Mouse (Mus musculus) lung, postnatal 0 days (tissue): ENCODE data around the gene Map3k4. TPM values are rescaled to one million over a fixed set of nuclear protein-coding genes. Genes with fewer than 3 reads are reported as not detected.

Experiments
- ATAC-seq: fragments of 200-750 bp; cut with Nextera tagmentation; 2 replicates; pipeline ENCODE4 v1.8.0; 2017; ENCODE audit warnings: moderate library complexity
- DNase-seq: peaks from one replicate; pipeline ENCODE4 v3.0.0-alpha.2; 2016; ENCODE audit warnings: low spot score
- H3K27ac ChIP-seq: fragments of 300-500 bp; sonication (generic); 2 replicates; pipeline ENCODE4 v1.5.1; 2014; ENCODE audit warnings: antibody characterized with exemption, mild to moderate bottlenecking, low read length, mixed read lengths
- H3K27me3 ChIP-seq: fragments of 300-500 bp; sonication (generic); replicated peaks from 2 replicates; pipeline ENCODE4 v1.6.1; 2014; ENCODE audit warnings: low read length, mixed read lengths; ENCODE audit not compliant: insufficient read depth
- H3K36me3 ChIP-seq: fragments of 300-500 bp; sonication (generic); 2 replicates; pipeline ENCODE4 v1.6.1; 2014; ENCODE audit warnings: low read length, mixed read lengths; ENCODE audit not compliant: insufficient read depth
- H3K4me1 ChIP-seq: fragments of 300-500 bp; sonication (generic); 2 replicates; pipeline ENCODE4 v1.6.1; 2014; ENCODE audit warnings: antibody characterized with exemption, low read depth, low read length, mixed read lengths; ENCODE audit not compliant: insufficient read depth
- H3K4me2 ChIP-seq: fragments of 300-500 bp; sonication (generic); replicated peaks from 2 replicates; pipeline ENCODE4 v1.6.1; 2014; ENCODE audit warnings: low read depth, mild to moderate bottlenecking, low read length, moderate library complexity, mixed read lengths
- H3K4me3 ChIP-seq: fragments of 300-500 bp; sonication (generic); 2 replicates; pipeline ENCODE4 v1.5.1; 2014; ENCODE audit warnings: low read depth, low read length
- H3K9ac ChIP-seq: fragments of 300-500 bp; sonication (generic); replicated peaks from 2 replicates; pipeline ENCODE4 v1.6.1; 2014; ENCODE audit warnings: low read depth, mild to moderate bottlenecking
- H3K9me3 ChIP-seq: fragments of 300-500 bp; sonication (generic); 2 replicates; pipeline ENCODE4 v1.6.1; 2016; ENCODE audit warnings: low read length, mixed read lengths
- CTCF ChIP-seq: IDR thresholded peaks from 2 replicates; pipeline ENCODE4 v1.5.1; 2016; ENCODE audit warnings: antibody characterized with exemption, mild to moderate bottlenecking
- EP300 ChIP-seq: IDR thresholded peaks from 2 replicates; pipeline ENCODE4 v1.6.1; 2016; ENCODE audit warnings: antibody characterized with exemption, mild to moderate bottlenecking, control low read depth
- WGBS: fragments of 180-500 bp; shearing (Covaris S2); extraction: QIAGEN DNeasy Blood & Tissue Kit; methylation state at CpG from one replicate; pipeline ENCODE4 v1.1.7; 2014; 5-methylcytosine and 5-hydroxymethylcytosine counted together
- polyA plus RNA-seq: library from polyadenylated mRNA; unstranded; fragments of >200 nt; fragmentation: Nextera tagmentation; extraction: Ambion mirVana; gene quantifications from 2 replicates; pipeline ENCODE4 v1.2.1, GENCODE M21; 2015

Gene Map3k4
- polyA plus RNA-seq, 1 experiment from 2014 or later = 32.5 TPM

DNA sequence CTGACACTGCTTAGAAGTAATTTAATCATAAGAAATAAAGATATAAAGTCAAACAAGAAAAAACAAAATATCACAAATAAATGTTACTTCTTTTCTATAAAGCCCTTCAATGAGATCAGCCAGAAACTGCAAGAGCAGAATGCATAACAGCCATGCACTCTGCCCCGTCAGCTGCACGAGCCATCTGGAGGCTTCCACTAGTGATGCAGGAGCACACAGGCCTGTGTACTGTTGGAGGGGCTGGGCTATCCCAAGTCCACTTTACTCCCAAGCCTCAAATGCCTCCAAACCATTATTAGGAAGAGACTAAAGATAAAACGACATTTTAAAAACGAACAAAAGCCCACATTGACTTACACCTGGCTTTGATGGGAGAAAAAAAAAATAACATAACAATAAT, 50.5 kb downstream of the Map3k4 start:
- H3K4me1 ChIP-seq = peaks cover 18% of the 10 kb centered on the region; the same call in 1 of the 2 replicates
- H3K9me3 ChIP-seq = no peaks in the 10 kb centered on the region
- H3K27me3 ChIP-seq = no peaks in the 10 kb centered on the region
- H3K4me2 ChIP-seq = no peak overlapping the region
- no peak overlapping the region for H3K9ac ChIP-seq
- TF ChIP-seq EP300 = no peak
- no peak for TF ChIP-seq CTCF
- H3K36me3 ChIP-seq = peaks cover 11% of the 10 kb centered on the region
- H3K27ac ChIP-seq = no peak overlapping the region
- 84% methylated on average over 4 of the region's 4 CpGs for WGBS
- DNase-seq = no peak
- no peak for ATAC-seq
- H3K4me3 ChIP-seq = no peak overlapping the region

DNA sequence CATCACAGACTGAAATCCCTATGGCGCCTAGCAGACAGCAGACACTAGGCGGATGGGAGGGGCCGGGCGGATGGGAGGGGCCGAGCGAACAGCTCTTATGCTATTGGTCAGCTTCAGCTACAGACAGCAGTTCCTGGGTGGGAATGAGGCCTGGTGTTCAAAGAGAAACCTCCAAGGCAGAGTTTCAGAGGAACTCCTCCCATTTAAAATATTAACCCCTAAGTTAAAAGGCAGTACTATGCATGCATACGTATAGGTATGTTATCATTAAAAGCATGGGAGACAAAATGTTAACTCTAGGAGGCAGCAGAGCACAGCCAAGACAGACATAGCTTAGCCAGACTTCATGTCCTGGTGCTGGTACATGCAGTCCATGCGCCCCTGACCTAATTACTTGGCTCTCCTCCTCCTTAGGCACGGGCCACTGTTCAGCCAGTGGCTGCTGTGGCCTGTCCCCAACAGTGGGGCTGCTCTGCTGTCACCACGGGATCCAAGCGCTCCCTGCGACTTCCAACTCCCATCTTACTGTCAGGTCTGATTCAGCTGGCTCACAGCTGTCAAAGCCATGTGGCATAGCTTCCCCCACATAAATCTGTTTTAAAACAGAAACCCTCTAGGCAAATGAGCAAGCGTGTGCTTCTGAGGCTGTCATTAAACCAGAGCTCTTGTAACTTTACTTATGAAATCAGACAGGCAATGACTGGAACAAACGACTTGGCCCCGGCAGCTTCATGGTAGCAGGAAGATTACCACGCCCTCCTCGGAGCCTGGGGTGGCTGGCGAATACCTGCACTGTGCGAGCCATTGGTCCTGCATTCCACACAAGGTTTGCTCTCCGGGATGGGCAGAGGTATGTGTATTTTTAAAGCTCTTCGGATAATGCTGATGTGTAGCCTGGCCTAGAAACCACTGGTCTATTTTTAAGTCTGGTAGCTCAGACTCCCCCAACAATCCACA, 52.3 kb downstream of the Map3k4 start:
- DNase-seq (peak; percentile 83), ATAC-seq (peak; percentile 74)
- 52% methylated on average over 21 of the region's 21 CpGs for WGBS
- Histone ChIP-seq H3K9me3 (no peaks in the 10 kb centered on the region), H3K4me3 (no peak overlapping the region), H3K4me2 (peak overlapping the region; percentile 9; the same call in 1 of the 2 replicates), H3K27ac (peak overlapping the region; percentile 79), H3K4me1 (peaks cover 18% of the 10 kb centered on the region; the same call in 1 of the 2 replicates), H3K9ac (no peak overlapping the region), H3K27me3 (no peaks in the 10 kb centered on the region), H3K36me3 (peaks cover 4% of the 10 kb centered on the region)
- peak; percentile 68 for TF ChIP-seq CTCF
- TF ChIP-seq EP300 = 0 out of 2 replicates have a peak, but pooled peaks have one; percentile 28

DNA sequence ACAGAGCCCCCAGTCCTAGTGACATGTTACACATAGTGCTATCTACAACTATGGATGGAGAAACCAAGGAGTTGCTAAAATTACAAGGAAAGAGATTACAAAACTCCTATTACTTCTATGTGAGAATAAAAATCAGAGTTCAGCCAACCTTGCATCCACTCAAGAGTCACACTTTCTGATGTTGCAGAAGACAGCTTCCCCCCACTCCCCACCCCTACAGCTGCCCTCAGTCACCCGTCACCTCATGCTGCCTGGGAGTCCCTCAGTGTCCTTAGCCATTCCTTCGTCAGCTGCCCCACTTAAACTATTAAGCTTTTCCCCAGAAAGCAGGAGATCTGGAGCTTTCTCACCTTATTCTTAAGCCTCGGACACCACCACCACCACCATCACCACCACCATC, 54.3 kb downstream of the Map3k4 start:
- Histone ChIP-seq H3K4me2 (no peak overlapping the region), H3K4me3 (no peak overlapping the region), H3K9ac (no peak overlapping the region), H3K27ac (no peak overlapping the region), H3K9me3 (no peaks in the 10 kb centered on the region), H3K36me3 (peaks cover 4% of the 10 kb centered on the region; the same call in 1 of the 2 replicates), H3K27me3 (no peaks in the 10 kb centered on the region), H3K4me1 (peaks cover 18% of the 10 kb centered on the region; the same call in 1 of the 2 replicates)
- TF ChIP-seq CTCF (no peak), EP300 (peak; percentile 43)
- peak; percentile 38 for ATAC-seq
- WGBS = 60% methylated on average over 3 of the region's 3 CpGs
- peak; percentile 80 for DNase-seq

DNA sequence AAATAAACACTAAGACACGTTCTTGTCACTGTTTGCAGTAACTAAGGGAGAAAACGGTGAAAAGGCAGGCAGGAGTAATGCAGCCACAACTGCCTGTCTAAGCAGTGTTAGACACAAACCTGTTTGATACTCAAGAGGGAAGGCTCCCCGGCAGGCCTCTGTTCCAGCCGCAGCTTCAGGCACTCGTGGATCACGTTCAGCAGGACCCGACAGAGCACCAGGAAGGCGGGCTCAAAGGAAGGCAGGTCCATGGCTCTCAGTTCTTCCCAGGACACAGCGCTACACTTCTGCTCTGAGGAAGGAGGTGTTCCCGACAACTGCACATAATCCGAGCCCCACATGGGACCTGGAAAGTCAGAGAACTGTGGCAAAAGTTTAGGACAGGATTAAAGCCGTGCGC, 54.8 kb downstream of the Map3k4 start:
- H3K9ac ChIP-seq = no peak overlapping the region
- H3K36me3 ChIP-seq = peaks cover 8% of the 10 kb centered on the region; the same call in 1 of the 2 replicates
- peak; percentile 37 for DNase-seq
- TF ChIP-seq CTCF (no peak), EP300 (no peak)
- H3K4me3 ChIP-seq = no peak overlapping the region
- peaks cover 18% of the 10 kb centered on the region; the same call in 1 of the 2 replicates for H3K4me1 ChIP-seq
- no peak overlapping the region for H3K4me2 ChIP-seq
- no peaks in the 10 kb centered on the region for H3K27me3 ChIP-seq
- peak overlapping the region; percentile 27; the same call in 1 of the 2 replicates for H3K27ac ChIP-seq
- ATAC-seq = peak; percentile 11; the same call in 1 of the 2 replicates
- 47% methylated on average over 13 of the region's 13 CpGs for WGBS
- H3K9me3 ChIP-seq = no peaks in the 10 kb centered on the region

DNA sequence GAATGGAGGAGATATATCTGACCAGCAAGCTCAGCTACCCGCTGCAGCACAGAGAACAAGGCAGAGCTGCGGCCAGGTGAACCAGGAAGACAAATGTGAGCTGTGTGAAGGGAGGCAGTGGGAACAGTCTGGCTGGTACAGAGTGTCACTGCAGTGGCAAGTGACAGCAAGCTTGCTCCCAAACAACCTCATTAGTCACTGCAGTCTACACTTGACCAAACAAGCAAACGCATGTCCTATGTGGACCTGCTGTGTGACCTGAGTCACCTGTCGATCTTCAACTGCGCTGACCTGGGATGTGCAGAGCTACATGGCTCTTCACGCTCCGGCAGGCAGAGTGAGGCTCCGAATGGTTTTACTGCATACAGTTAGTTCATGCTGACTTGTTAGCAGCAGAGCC, 55.7 kb downstream of the Map3k4 start:
- WGBS = 90% methylated on average over 8 of the region's 8 CpGs
- Histone ChIP-seq H3K27me3 (no peaks in the 10 kb centered on the region), H3K27ac (no peak overlapping the region), H3K9me3 (no peaks in the 10 kb centered on the region), H3K36me3 (peaks cover 17% of the 10 kb centered on the region; the same call in 1 of the 2 replicates), H3K4me2 (no peak overlapping the region), H3K9ac (no peak overlapping the region), H3K4me3 (no peak overlapping the region), H3K4me1 (peaks cover 18% of the 10 kb centered on the region; the same call in 1 of the 2 replicates)
- no peak for TF ChIP-seq EP300
- ATAC-seq (no peak), DNase-seq (no peak)

DNA sequence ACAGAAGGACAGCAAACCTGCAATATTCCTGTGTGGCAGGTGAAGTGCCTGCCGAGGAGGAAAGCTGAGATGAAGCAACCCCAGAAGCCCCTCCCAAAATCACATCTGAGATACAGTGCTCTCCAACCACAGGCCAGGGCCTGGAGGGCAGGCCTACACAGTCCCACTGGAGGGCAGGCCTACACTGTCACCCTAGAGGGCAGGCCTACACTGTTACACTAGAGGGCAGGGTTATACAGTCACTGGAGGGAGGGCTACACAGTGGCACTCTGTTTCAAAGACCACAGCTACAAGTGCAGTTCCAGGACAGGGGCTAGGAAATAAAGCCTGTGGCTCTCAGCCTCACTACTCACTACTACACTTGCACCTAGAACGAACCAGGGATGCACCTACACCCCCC, 56.7 kb downstream of the Map3k4 start:
- Histone ChIP-seq H3K4me2 (no peak overlapping the region), H3K9me3 (no peaks in the 10 kb centered on the region), H3K4me3 (no peak overlapping the region), H3K36me3 (peaks cover 20% of the 10 kb centered on the region; the same call in 1 of the 2 replicates), H3K9ac (no peak overlapping the region), H3K27me3 (no peaks in the 10 kb centered on the region), H3K4me1 (peaks cover 14% of the 10 kb centered on the region; the same call in 1 of the 2 replicates), H3K27ac (no peak overlapping the region)
- TF ChIP-seq EP300 = no peak
- peak; percentile 70 for TF ChIP-seq CTCF
- WGBS = 57% methylated on average over 2 of the region's 2 CpGs
- ATAC-seq (peak; percentile 68), DNase-seq (peak; percentile 50)
